ENCODE assay signal across 18 mouse cellular contexts in genomic region chr15:27790699-27791098, GRCm38 (mm10).
"Had no signal": no experiment of that assay in that cellular context is flagged by ENCODE, and none has a peak within 500 bp of the region (broad histone marks: within the 10 kb centered on the region; RNA-seq: fewer than 3 reads in every experiment).

No protein-coding gene starts in this region.

- ATAC-seq: intestine, embryonic 16.5 days; midbrain, embryonic 15.5 days had no signal

- H3K4me3 ChIP-seq: kidney, embryonic 15.5 days; limb, embryonic 13.5 days; liver, embryonic 15.5 days; megakaryocyte, embryonic 14.5 days; midbrain, embryonic 15.5 days; neural tube, embryonic 13.5 days had no signal

- H3K27ac ChIP-seq: liver, embryonic 15.5 days had no signal

- H3K9me3 ChIP-seq: kidney, embryonic 15.5 days; limb, embryonic 13.5 days; liver, embryonic 15.5 days; megakaryocyte, embryonic 14.5 days; midbrain, embryonic 15.5 days; neural tube, embryonic 13.5 days had no signal

- H3K36me3 ChIP-seq: kidney, embryonic 15.5 days; limb, embryonic 13.5 days; liver, embryonic 15.5 days; midbrain, embryonic 15.5 days; neural tube, embryonic 13.5 days had no signal

- DNase-seq: kidney, adult 2 months; kidney, postnatal 14 days; lung, embryonic 14.5 days; lung, postnatal 10 days; lung, postnatal 4 days; right cerebral cortex, postnatal 4 days; spleen, adult 18-20 months; thymus, adult 2 months; thymus, postnatal 25 days had no signal

- H3K4me2 ChIP-seq: kidney, embryonic 15.5 days; liver, embryonic 11.5 days; liver, embryonic 15.5 days; lung, embryonic 14.5 days; midbrain, embryonic 11.5 days; midbrain, embryonic 15.5 days; neural tube, embryonic 13.5 days had no signal

- H3K9ac ChIP-seq: kidney, embryonic 15.5 days; liver, embryonic 15.5 days; lung, embryonic 14.5 days; midbrain, embryonic 15.5 days had no signal

- H3K27me3 ChIP-seq: kidney, embryonic 15.5 days; limb, embryonic 13.5 days; liver, embryonic 15.5 days; midbrain, embryonic 15.5 days; neural tube, embryonic 13.5 days had no signal
